Mouse (Mus musculus): Measurements from ENCODE around the gene Skint2. TPM values are rescaled to one million over a fixed set of nuclear protein-coding genes. Genes with fewer than 3 reads are reported as not detected.

The Skint2 gene
- total RNA-seq (2021) = not detected
- long read RNA-seq = 0 reads

GRCm38 (mm10) chr4:112556894-112557293 lies at the start of gene Skint2:
TSS of gene Skint2 (plus strand) at chr4:112557194.
- no peak for DNase-seq (ENCODE audit: low spot score in 2 of 2)

Other genes starting within 250 kb of the Skint2 start
- not detected for gene Skint9, start 123.2 kb upstream of the Skint2 start, total RNA-seq (2021)
- gene Skint10, start 217.7 kb downstream of the Skint2 start, total RNA-seq (2021) = not detected

Measured in layer of hippocampus, postnatal 10 days (tissue).